Mouse (Mus musculus) heart, postnatal 25 days (tissue): Measurements from ENCODE around the gene Cdsn. TPM values are rescaled to one million over a fixed set of nuclear protein-coding genes. Genes with fewer than 3 reads are reported as not detected.
A peak's percentile ranks its signal among the peaks of the same experiment; 100 is the strongest.

ENCODE experiments used
- DNase-seq: peaks from one replicate; pipeline ENCODE4 v3.0.0; 2022; ENCODE audit warnings: low spot score
- intact Hi-C: fragments of 180-260 bp; cut with DNase I; formaldehyde crosslinking; loops from one replicate; pipeline ENCODE4 v1.15.1; 2025
- total RNA-seq, 2 experiments: library from RNA; stranded (reverse); gene quantifications; 2 replicates each; pipeline ENCODE4 v1.2.3; 2021

Cdsn gene
- total RNA-seq, 2 experiments from 2014 or later, result 0.26 to 0.28 TPM

- intact Hi-C loops, result no loop called here
- DNase-seq, result no peak
Observed at GRCm38 (mm10) chr17:35558216-35558615, 6.3 kb downstream of the Cdsn start.

- DNase-seq, result no peak
- intact Hi-C loops, result no loop called here
Observed at GRCm38 (mm10) chr17:35567150-35567549, 15.2 kb downstream of the Cdsn start, which contains the start of gene 2300002M23Rik. Gene 2300002M23Rik (plus strand): TSS chr17:35567450.

- intact Hi-C loops, result no loop called here
Observed at GRCm38 (mm10) chr17:35567767-35568166, 15.8 kb downstream of the Cdsn start.

GRCm38 (mm10) chr17:35569091-35569944, 17.4 kb downstream of the Cdsn start:
- no peak for DNase-seq
- intact Hi-C loops, result no loop called here

More at GRCm38 (mm10) chr17:35567767-35568166, 15.8 kb downstream of the Cdsn start:
- DNase-seq, result no peak

- DNase-seq, result no peak
- intact Hi-C loops, result no loop called here
Observed at GRCm38 (mm10) chr17:35570836-35571235, 18.9 kb downstream of the Cdsn start.

- intact Hi-C loops, result no loop called here
- DNase-seq, result no peak
Observed at GRCm38 (mm10) chr17:35571477-35571876, 19.5 kb downstream of the Cdsn start.

- intact Hi-C loops, result loop anchor here (5.0 kb wide), 1 partner anchor 36 kb away; no protein-coding TSS in a partner anchor
- no peak for DNase-seq
Observed at GRCm38 (mm10) chr17:35578211-35578610, 26.3 kb downstream of the Cdsn start.

GRCm38 (mm10) chr17:35582900-35583299, 31.0 kb downstream of the Cdsn start:
- intact Hi-C loops, result no loop called here
- no peak for DNase-seq

GRCm38 (mm10) chr17:35584330-35584937, 32.5 kb downstream of the Cdsn start:
- peak; percentile 33 for DNase-seq
- intact Hi-C loops, result no loop called here

- intact Hi-C loops, result no loop called here
- DNase-seq, result no peak
Observed at GRCm38 (mm10) chr17:35587291-35587690, 35.4 kb downstream of the Cdsn start.

GRCm38 (mm10) chr17:35588387-35588786, 36.5 kb downstream of the Cdsn start:
- no peak for DNase-seq
- intact Hi-C loops, result no loop called here

- intact Hi-C loops, result loop anchor here (5.0 kb wide), 1 partner anchor 147 kb away; no protein-coding TSS in a partner anchor
- peak; percentile 46 for DNase-seq
Observed at GRCm38 (mm10) chr17:35590410-35591218, 38.7 kb downstream of the Cdsn start.

- intact Hi-C loops, result loop anchor here (5.0 kb wide), 1 partner anchor 146 kb away; no protein-coding TSS in a partner anchor
- no peak for DNase-seq
Observed at GRCm38 (mm10) chr17:35591219-35591578, 39.3 kb downstream of the Cdsn start.

- no peak for DNase-seq
- intact Hi-C loops, result loop anchor here (5.0 kb wide), 1 partner anchor 146 kb away; no protein-coding TSS in a partner anchor
Observed at GRCm38 (mm10) chr17:35591731-35592130, 39.8 kb downstream of the Cdsn start.

GRCm38 (mm10) chr17:35592131-35592530, 40.2 kb downstream of the Cdsn start:
- intact Hi-C loops, result loop anchor here (5.0 kb wide), 1 partner anchor 145 kb away; no protein-coding TSS in a partner anchor
- DNase-seq, result no peak

- intact Hi-C loops, result loop anchor here (5.0 kb wide), 1 partner anchor 144 kb away; no protein-coding TSS in a partner anchor
- no peak for DNase-seq
Observed at GRCm38 (mm10) chr17:35593786-35594185, 41.9 kb downstream of the Cdsn start.

- intact Hi-C loops, result loop anchor here (5.0 kb wide), 1 partner anchor 143 kb away; no protein-coding TSS in a partner anchor
Observed at GRCm38 (mm10) chr17:35594456-35594855, 42.5 kb downstream of the Cdsn start.

GRCm38 (mm10) chr17:35597399-35597798, 45.5 kb downstream of the Cdsn start:
- no peak for DNase-seq
- intact Hi-C loops, result no loop called here

More at GRCm38 (mm10) chr17:35594456-35594855, 42.5 kb downstream of the Cdsn start:
- no peak for DNase-seq

GRCm38 (mm10) chr17:35601249-35601648, 49.3 kb downstream of the Cdsn start, which contains the start of gene Sfta2:
Gene Sfta2 (plus strand): TSS chr17:35601549.
- no peak for DNase-seq
- intact Hi-C loops, result no loop called here
